Mouse (Mus musculus) inflammation-experienced regulatory T-cells, adult 6 months (primary cell): ENCODE results near the gene Zfp13. TPM values are rescaled to one million over a fixed set of nuclear protein-coding genes. Genes with fewer than 3 reads are reported as not detected.
A peak's percentile ranks its signal among the peaks of the same experiment; 100 is the strongest.

Experiments
- ATAC-seq: one replicate; pipeline ENCODE4 v1.8.0; 2017
- polyA plus RNA-seq, 3 experiments: library from polyadenylated mRNA; unstranded; fragments of 100-300 nt; shearing (Covaris generic); gene quantifications; one replicate each; pipeline ENCODE4 v1.2.1; 2017

Gene Zfp13
- polyA plus RNA-seq, 3 experiments from 2014 or later: 0.71 TPM; not detected in 2

GRCm38 (mm10) chr17:23592208-23592925, 6.9 kb downstream of the Zfp13 start:
- ATAC-seq: peak; percentile 90

DNA sequence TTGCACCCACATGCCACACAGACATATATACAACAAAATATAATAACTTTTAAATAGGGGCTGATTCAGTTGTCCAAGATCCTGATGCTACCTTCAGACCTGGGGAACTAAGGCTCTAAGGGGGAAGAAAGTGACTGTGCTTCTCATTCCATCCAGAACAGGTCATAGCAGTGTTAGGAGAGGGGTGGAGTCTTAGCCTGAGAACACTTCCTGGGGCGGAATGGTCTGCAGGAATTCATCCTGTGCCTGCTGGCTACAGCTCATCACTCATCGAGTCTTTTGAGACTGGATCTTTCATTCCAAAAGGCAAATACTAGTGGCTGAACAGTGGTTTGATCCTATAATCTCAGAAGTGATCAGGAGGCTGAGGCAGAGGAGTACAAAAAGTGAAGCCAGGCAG, 12.0 kb downstream of the Zfp13 start:
- no peak for ATAC-seq

GRCm38 (mm10) chr17:23585721-23586491, 13.4 kb downstream of the Zfp13 start:
- no peak for ATAC-seq

DNA sequence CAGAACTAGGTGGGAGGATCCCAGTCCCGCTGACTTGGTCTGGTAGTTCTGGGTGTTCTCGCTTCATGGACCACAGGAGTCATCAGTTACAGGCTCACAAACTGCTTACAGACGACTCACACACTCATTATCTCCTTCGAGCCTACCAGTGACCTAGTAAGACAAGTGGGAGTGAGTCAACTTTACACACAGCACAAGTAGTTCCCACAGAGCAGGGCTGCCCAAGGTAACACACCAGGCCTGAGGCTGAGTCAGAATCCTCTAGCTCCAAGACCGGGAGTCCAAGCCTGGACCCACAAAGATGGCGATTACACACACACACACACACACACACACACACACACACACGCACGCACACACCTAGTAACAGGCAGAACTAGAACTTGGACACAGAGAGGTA, 14.5 kb downstream of the Zfp13 start:
- no peak for ATAC-seq

DNA sequence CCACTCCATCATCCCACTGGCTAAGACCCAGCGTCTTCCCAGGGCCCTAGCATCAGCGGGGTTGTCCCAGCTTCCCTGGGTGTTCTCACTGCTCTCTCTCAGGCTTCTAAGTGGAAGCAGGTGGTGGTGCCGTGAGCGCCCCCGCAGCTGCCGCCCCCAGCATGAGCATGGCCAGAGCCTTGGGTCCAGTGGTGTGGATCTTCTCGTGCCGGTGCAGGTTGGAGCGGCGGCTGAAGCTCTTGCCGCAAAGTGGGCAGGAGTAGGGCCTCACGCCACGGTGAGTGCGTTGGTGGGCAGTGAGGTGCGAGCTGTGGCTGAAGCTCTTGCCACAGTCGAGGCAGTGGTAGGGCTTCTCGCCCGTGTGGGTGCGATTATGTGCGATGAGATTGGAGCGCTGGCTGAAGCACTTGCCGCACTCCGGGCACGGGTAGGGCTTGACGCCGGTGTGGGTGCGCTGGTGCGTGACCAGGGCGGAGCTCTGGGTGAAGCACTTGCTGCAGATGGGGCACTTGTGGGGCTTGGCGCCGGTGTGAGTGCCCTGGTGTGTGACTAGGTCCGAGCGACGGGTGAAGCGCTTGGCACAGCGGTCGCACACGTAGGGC, 23.2 kb downstream of the Zfp13 start:
- no peak for ATAC-seq

- ATAC-seq: no peak
Observed at GRCm38 (mm10) chr17:23574130-23574529, 25.2 kb downstream of the Zfp13 start.

GRCm38 (mm10) chr17:23572059-23572458, 27.2 kb downstream of the Zfp13 start:
- ATAC-seq: no peak

GRCm38 (mm10) chr17:23571084-23571483, 28.2 kb downstream of the Zfp13 start:
- no peak for ATAC-seq

DNA sequence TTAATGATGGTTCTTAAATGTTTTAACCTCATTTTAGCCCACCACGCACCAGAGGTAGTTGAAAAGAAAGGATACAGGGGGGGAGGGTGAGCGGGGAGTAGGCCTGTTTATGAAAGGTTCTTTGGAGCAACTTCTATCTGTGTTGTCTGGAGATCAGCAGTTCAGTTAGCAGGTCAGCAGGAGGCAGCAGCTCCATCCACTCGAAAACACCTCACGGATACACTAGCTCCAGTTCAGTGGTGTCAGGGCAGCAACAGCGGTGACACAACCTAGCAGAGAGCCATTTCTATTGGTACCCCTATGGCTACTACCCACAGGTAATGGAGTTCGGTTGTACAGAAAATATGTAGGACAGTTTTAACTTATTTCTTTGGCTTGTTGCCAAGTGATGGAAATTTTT, 29.3 kb downstream of the Zfp13 start:
- ATAC-seq: peak; percentile 87

GRCm38 (mm10) chr17:23568370-23568769, 30.9 kb downstream of the Zfp13 start:
- ATAC-seq: no peak

GRCm38 (mm10) chr17:23566787-23567186, 32.5 kb downstream of the Zfp13 start:
- ATAC-seq: peak; percentile 19

DNA sequence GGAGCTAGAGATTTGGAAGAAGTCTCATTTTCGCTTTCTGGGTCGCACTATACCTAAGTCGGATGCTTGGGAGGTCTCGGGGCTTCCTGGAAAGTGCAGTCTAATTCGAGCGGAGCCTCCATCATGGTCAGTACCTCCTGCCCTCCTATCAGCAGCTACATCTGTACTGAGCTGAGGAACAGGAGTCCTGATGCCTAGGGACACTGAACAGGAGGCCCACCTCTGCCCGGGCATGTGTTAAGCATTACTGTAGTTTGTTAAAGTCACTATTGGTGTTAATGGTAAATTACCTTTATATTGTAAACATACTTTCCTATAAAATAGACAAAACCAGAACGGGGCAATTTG, 34.9 kb downstream of the Zfp13 start:
- no peak for ATAC-seq

DNA sequence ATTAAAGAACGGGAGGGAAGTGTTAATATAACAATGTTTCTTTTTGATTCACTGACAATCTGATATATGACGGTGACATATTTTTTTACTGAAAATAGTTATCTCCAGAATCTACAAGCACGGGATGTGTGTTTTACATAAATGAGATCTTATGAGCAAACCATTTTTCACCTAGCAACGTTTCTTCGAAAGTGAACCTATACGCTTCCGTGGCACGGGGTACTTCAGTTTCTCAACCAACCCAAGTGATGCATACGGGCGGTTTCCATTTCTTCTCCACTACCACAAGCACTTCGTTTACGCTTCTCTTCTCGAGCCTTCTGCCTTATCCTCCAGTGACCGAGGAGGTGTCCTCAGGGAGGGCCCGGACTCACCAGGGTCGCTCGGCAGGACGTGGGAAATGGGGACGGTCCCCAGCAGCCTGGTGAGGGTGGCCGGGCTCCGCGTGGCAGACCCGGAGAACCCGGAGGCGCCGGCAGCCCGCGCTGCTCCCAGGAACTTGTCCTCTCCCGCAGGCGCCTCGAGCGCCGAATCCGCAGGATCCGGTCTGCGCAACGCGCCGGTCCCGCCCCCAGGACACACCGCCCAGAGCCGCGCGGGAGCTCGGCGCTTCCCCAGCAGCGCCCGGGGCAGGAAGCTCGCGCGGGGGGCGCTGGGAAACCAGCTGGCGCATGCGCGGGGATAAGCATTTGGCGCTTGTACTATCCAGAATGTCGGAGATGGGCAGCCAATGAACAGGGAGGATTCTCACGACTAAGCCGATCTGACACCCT, 35.5 kb downstream of the Zfp13 start, which contains the start of gene Zfp213:
TSS of gene Zfp213 (minus strand) at position 644 of the 773 bp plus-strand sequence.
- peak; percentile 89 for ATAC-seq

- ATAC-seq: no peak
Observed at GRCm38 (mm10) chr17:23559767-23560166, 39.5 kb downstream of the Zfp13 start.

DNA sequence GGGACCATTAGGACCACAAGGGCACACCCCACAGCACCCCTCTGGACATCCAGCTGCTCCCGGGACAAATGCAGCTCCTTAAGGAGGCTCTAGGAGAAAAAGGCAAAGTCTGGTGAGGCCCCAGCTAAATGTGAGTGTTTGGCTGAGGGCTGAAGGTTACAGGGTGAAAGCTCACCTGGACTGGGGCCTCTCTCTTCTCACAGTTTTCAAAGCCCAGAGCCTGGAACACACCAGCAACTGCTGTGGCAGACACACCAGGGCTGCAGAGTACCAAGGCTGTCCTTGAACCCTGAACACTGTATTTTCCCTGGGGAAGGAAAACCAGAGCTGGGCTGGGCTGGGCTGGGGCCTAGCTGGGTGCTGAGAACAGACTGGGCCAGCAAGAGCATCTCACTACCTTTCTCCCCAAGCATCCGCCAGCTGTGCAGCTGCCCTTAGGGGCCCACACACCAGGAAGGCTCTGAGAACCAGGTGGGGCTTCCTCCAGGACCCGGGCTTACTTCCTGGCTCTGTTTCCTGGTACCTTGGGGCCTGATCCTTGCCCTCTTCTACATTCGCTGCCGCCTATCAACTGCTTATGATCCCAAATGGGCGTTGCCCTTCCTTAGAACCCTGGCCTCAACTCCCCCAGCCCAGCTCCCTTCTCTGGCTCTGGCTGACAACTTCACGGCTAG, 43.9 kb downstream of the Zfp13 start:
- ATAC-seq: no peak

DNA sequence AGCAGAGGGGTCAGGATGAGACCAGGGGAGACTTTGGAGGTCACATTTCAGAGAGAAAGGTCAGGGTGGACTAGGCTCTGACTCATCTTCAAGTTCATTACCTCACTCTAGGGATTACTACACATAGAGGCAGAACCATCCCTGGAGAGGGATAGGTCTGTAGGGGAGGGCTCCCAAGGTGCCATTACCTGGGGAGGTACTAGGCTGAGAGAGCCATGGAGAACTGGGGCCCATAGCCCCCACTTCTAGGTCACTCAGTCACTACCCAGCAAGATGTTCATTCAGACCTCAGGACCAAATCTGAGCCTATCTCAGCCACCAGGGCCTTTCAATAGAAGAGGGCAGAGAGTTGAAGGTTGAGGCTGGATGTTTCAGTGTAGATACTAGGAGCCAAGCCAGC, 45.0 kb downstream of the Zfp13 start:
- ATAC-seq: no peak

DNA sequence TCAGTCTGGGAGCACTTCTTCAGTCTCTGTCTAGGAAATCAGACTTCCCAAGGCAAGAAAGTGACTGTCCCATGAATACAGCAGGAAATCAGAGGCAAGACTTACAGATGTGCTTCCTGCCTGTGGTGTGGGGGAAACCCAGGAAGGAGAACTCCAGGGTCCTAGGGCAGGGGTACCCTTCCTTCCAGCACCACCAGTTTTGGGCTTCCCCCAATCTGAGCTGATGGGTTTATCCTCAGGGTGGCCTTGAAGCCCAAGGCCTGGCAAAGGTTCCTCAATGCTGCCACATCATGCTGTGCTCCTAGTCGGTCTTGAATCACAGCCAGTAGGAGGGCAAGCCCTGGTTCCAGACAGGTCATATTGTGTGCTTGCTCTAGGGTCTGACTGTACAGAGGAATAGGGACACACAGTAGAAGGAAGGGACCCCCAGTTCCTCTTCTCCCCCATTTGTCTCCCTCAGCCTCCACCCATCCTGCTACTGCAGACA, 45.6 kb downstream of the Zfp13 start:
- ATAC-seq: no peak

GRCm38 (mm10) chr17:23552896-23553633, 46.2 kb downstream of the Zfp13 start:
- no peak for ATAC-seq

DNA sequence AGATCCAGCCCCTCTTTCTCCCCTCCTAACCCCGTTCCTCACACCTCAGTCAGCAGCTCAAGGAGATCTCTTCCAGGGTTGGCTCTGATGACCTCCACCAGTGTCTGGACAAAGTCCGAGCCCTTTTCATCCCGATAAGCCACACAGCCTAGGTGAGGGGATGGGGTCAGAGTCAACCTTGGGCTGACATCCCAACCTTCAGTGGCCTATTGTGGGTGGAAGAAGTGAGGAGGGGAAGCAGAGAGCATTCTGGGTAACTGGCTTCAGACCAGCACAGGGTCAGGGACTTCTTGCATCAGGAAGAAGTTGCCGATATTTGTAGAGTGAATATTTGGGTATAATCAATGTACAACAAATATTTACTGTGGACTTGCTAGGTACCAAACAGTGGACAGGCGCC, 47.3 kb downstream of the Zfp13 start:
- ATAC-seq: no peak

- ATAC-seq: no peak
Observed at GRCm38 (mm10) chr17:23551416-23551815, 47.9 kb downstream of the Zfp13 start.

DNA sequence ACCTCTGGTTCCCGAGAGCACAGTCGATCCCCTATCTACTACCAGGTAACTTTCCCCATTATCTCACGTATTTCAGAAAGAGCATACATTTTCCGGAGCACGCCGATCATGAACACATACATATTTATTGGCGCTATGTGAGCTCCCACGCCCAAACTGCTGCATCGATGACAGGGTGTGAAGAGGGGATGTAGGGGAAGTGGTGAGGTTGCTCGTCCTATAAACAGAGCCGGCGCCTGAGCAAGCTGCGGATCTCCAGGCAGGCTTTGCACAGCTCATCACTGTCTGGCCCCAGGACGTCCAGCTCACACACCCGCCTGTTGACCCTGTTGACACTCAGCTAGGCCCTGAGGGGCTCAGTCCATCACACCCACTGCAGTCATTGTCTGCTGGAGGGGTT, 48.4 kb downstream of the Zfp13 start:
- peak; percentile 50 for ATAC-seq
